Mouse (Mus musculus) embryonic fibroblast, embryonic 13.5 days (primary cell): ENCODE data around the gene Cald1. TPM values are rescaled to one million over a fixed set of nuclear protein-coding genes. Genes with fewer than 3 reads are reported as not detected.
A peak's percentile ranks its signal among the peaks of the same experiment; 100 is the strongest.

ENCODE experiments used
- H3K27ac ChIP-seq: 2 replicates; pipeline ENCODE4 v1.5.1; 2012; ENCODE audit warnings: low read length, control low read depth, inconsistent platforms; ENCODE audit not compliant: insufficient read depth
- H3K4me1 ChIP-seq: 2 replicates; pipeline ENCODE4 v1.6.1; 2011; ENCODE audit warnings: low read length; ENCODE audit not compliant: control insufficient read depth, insufficient read depth
- H3K4me3 ChIP-seq: 2 replicates; pipeline ENCODE4 v1.5.1; 2011; ENCODE audit warnings: mild to moderate bottlenecking, control low read depth, low read length; ENCODE audit not compliant: insufficient read depth
- CTCF ChIP-seq: IDR thresholded peaks from 2 replicates; pipeline ENCODE4 v1.5.1; 2011; ENCODE audit warnings: mild to moderate bottlenecking, control low read depth, low read length, moderate library complexity, borderline replicate concordance; ENCODE audit not compliant: insufficient read depth
- POLR2A ChIP-seq: IDR thresholded peaks from 2 replicates; pipeline ENCODE4 v1.6.1; 2011; ENCODE audit warnings: low read depth, mild to moderate bottlenecking, control low read depth, low read length, moderate library complexity
- polyA plus RNA-seq: library from polyadenylated mRNA; stranded (reverse); fragments of >200 nt; gene quantifications from 2 replicates; pipeline ENCODE4 v1.2.4, GENCODE M21; 2011; ENCODE audit warnings: low read depth; ENCODE audit not compliant: missing spikeins, insufficient read length

Cald1 gene
- polyA plus RNA-seq, 1 experiment = 1,420 TPM

DNA sequence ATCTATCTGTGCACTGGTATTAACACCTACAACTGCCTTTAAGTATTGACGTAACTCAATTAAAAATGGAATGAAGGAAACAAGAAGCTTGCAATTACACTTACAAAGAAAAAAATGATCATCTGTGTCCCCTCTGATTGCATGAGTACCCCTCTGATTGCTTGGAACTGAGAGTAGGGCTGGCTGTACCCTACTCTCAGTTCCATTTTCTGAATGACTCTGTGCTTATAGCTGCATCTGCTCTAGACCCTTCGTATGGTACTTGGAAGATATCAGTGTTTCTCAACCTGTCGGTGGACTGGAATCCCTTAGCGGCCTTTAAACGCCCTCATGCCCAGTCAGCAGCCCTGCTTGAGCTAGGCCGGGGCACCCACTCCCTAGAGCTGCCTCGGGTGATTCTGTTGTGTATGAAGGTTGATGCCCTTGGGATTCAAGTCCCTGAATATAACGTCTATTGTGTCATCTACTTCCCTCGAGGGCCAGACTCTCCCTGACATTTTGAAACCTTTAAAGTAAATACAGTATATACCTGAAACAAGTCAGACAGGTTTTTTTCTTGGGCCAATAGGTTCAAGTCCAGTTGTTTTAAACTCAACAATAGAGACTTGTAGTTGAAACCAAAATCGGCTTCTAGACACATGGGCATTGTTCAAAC is 125.1 kb downstream of the Cald1 start:
- TF ChIP-seq POLR2A (no peak), CTCF (no peak)
- no peak overlapping the region; the same call in 1 of the 2 replicates for H3K27ac ChIP-seq
- H3K4me1 ChIP-seq = peaks cover 28% of the 10 kb centered on the region
- no peak overlapping the region for H3K4me3 ChIP-seq

DNA sequence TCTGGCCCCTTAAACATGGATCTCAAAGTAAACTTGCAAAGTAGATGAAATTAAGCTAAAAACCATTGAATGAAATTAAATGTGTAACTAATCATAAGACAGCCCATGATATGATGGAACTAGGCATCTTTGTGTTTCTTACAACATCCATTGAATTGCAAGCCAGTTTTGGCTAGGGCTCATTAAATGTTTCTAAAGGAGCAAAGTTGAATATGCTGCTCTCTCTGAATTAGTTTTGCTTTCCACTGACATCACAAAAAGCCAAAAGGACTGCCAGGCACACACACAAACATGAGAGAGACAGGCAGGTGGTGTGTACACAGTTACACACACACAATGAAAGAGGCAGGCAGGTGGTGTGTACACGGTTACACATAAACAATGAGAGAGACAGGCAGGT is 127.4 kb downstream of the Cald1 start:
- no peak for TF ChIP-seq POLR2A
- peaks cover 28% of the 10 kb centered on the region for H3K4me1 ChIP-seq
- H3K27ac ChIP-seq = no peak overlapping the region
- H3K4me3 ChIP-seq = no peak overlapping the region

DNA sequence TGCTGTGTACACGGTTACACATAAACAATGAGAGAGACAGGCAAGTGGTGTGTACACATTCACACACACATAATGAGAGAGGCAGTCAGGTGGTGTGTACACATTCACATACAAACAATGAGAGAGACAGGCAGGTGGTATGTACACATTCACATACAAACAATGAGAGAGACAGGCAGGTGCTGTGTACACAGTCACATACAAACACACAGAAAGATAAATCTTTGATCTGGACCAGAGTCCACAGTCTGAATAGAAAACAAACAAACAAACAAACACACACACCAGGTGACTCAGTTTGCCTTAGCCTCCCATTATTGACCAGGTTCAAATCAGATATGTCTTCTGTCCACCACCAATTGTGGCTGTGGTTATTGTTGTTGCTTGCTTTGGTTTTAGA is 127.8 kb downstream of the Cald1 start:
- TF ChIP-seq CTCF (no peak), POLR2A (no peak)
- peaks cover 28% of the 10 kb centered on the region for H3K4me1 ChIP-seq
- no peak overlapping the region for H3K4me3 ChIP-seq
- H3K27ac ChIP-seq = no peak overlapping the region

DNA sequence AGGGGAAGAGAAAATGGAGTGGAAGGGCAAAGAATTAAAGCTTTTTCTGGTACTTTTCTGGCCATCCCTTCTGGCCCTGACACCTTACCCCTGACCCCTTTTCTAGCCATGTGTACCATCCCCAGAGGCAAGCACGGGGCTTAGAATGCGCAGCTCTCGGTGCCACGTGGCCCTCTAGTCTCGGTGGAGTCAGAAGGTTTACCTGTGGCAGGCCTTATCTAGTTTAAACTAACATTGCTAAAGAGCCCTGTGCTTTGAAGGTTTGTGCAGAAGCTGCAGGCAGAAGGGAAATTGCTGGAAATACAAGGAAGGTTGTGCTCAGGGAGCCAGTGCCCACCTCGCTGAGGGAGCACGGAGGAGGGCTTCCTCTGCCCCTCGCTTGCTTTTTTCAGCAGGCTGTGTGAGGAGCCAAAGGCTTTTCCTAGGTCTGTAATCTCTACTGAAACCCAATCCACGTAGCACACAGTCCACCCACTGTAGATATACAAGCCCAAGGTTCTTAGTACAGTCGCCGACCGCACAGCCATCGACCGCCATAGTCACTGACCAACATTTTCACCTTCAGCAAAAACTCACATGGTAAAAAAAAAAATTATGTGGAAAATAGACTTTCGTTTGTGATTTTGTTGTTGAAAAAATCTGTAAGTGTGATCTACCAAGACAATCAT is 129.2 kb downstream of the Cald1 start:
- peaks cover 21% of the 10 kb centered on the region for H3K4me1 ChIP-seq
- H3K27ac ChIP-seq = 0 out of 2 replicates have a peak overlapping the region, but pooled peaks have one; percentile 10
- H3K4me3 ChIP-seq = no peak overlapping the region
- TF ChIP-seq POLR2A = no peak
- no peak for TF ChIP-seq CTCF

DNA sequence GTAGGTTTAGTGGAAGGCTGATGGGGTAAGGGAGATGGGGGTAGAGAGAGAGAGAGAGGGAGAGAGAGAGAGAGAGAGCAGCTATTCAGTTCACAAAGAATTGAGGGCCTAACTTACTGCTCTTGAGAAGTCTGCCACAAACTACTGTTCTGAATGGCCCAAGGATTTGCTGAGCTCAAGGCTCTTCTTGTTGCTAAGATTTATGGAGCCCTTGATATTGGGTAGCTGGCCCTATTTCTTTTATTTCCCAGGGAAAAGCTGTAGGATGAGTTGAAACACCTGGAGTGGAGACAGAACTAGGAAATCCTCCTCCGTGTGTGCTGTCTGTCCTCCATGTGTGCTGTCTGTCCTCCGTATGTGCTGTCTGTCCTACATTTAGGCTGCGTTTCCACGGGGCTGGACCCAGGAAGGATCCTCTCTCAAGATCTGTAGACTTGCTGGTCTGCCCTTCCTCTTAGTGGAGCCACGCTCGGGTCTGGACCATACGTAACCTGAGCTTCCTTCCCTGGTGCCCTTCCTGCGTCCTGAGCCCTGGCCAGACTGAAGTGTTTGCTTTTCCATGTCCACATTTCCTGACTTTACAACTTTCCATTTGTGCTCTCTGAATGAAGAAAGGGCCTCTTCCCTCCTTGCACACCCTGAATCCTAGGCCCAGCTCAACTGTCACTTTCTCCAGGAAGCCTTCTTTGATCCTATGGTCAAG is 131.3 kb downstream of the Cald1 start:
- peak overlapping the region; percentile 9; the same call in 1 of the 2 replicates for H3K27ac ChIP-seq

DNA sequence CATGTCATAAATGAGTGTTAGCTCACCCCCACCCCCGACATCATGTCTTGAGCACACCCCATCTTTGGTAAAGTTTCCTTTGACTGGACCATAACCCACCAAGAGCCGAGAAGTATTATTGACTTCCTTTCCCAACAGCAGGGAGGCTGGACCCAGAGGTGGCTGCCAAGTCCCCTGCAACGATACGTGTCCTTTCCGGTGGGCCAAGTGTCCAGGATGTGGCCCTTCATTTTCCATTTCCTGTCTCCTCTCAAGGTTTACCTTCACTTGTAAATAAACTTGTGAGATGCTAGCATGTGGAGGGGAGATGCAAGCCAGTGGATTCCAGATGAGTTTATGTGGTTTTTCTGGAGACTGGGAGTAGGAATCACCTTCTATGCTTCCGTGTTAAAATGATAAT is 132.7 kb downstream of the Cald1 start:
- Histone ChIP-seq H3K27ac (peak overlapping the region; percentile 23), H3K4me1 (peaks cover 20% of the 10 kb centered on the region)

More for the DNA sequence above, 131.3 kb downstream of the Cald1 start:
- TF ChIP-seq POLR2A (no peak), CTCF (no peak)
- no peak overlapping the region for H3K4me3 ChIP-seq
- H3K4me1 ChIP-seq = peaks cover 19% of the 10 kb centered on the region

DNA sequence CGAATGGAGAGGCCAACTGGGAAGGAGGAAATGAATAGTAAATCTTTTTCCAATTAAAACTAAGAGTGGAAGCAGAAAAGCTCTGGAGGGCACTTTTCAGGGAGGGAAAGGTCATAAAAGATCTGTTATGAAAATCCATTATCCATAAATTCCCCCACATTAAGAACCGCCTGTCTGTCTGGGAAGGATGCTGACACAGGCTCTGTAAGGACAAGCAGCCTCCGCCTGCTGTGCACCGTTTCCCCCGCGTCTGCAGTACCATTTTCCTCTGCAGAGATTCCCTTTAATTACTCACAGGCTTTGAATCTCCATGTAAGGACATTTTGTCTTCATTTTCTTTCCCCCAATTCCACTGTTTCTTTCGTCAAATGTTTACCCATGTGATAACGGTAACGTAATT is 133.2 kb downstream of the Cald1 start:
- Histone ChIP-seq H3K4me1 (peaks cover 23% of the 10 kb centered on the region), H3K27ac (peak overlapping the region; percentile 23), H3K4me3 (no peak overlapping the region)
- TF ChIP-seq POLR2A (no peak), CTCF (no peak)

More for the DNA sequence above, 132.7 kb downstream of the Cald1 start:
- H3K4me3 ChIP-seq = no peak overlapping the region
- no peak for TF ChIP-seq POLR2A
- no peak for TF ChIP-seq CTCF

DNA sequence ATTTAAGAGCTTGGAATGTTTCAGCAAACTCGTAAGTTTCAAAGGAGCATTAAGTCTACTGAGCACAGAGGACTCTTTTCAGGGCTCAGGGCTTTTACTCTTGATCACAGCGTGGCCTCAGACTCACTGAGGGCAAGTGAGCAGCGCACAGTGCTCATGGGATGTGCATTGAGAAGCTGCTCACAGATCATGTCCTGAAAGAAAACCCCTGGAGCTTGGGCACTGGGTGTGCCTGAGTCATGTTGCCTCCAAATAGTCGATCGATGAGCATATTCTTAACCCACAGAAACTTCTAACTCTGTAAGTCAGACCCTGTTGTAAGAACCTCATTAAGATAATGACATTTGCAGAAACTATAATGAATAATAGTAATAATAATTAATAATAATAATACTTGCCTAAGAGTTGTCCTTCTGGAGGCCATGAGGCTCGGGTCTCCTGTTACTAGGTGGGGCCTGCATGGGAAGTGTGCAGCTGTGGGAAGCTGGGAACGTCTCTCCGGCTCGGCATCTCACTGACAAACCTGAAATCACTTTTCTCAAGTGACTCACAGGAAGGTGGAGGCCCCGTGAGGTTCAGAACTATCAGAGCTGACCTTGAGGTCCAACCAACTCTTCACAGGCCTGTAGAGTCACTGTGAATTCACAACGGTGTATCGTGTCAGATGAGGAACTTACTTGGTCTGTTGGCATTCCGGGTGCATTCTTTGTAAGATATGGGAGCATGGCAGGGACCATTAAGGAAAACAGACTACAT is 136.8 kb downstream of the Cald1 start:
- TF ChIP-seq CTCF (no peak), POLR2A (no peak)
- Histone ChIP-seq H3K4me1 (peaks cover 23% of the 10 kb centered on the region), H3K27ac (peak overlapping the region; percentile 55), H3K4me3 (no peak overlapping the region)

DNA sequence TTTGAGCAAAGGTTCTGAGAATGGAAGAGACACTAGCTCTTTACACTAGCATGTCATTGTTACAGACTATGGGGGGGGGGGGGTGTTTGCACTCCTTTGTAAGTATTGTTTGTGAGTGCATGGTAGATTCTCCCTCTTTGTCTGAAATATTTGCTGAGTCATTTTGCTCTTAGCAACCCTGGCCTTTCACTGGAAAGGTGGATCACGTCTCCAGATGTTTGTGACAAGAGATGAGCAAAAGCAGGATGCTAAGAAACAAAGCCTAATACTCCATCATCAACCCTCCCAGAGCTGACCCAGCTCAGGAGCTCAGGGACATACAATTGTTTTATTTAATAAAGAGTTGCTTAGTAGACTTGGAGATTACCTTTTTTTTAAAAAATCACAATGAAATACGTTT is 138.6 kb downstream of the Cald1 start:
- TF ChIP-seq POLR2A = no peak
- no peak for TF ChIP-seq CTCF
- no peak overlapping the region for H3K4me3 ChIP-seq
- H3K27ac ChIP-seq = peak overlapping the region; percentile 35; the same call in 1 of the 2 replicates
- H3K4me1 ChIP-seq = peaks cover 13% of the 10 kb centered on the region
